Mouse (Mus musculus): ENCODE measurements around the gene A930004D18Rik. TPM values are rescaled to one million over a fixed set of nuclear protein-coding genes. Genes with fewer than 3 reads are reported as not detected.
A peak's percentile ranks its signal among the peaks of the same experiment; 100 is the strongest.

The A930004D18Rik gene
- polyA plus RNA-seq, 1 experiment, result not detected

DNA sequence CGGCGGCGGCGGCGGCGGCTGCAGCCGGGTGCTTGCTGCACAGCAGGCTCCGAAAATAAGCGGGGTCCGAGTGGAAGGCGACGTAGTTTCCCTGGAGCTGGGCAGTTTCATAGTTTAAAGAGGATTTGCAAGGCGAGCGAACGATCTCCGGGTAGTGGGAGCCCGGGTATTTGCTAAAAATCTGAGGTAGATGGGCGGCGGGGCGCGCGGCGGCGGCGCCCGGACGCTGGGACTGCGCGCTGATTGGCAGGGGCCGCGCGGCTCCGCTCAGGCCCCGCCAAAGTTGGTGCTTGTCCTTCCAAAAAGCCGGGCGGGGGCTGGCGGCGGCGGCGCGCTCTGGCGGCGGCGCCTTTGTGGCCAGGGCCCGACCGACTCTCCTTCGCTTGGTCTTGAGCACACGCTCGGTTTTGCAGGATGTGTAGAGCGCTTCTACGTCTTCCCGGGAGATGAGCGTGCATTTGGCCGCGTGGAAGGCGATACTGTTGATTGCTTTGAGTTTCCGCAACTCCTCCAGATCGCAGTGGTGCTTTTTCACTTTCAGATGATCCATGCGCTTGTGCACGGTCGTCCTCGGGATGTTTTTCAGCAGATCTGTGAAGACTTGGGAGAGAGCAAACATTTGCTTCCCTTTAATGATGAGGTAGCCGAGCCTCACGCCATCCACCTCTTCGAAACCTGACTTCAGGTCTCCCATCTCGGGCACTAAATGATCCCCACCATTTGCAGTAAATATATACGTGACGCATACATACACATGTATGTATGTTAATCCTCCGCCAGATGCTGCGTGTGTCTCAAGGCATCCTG, 10.3 kb upstream of the A930004D18Rik start:
- TF ChIP-seq POLR2A (IDR thresholded peaks at IDR 0.05; ENCODE audit: borderline replicate concordance, low read depth, low read length) (no peak), CTCF (IDR thresholded peaks at IDR 0.05; ENCODE audit: low read depth, low read length) (no peak)
- Histone ChIP-seq H3K4me1 (ENCODE audit: control insufficient read depth, insufficient read depth, low read length) (no peaks in the 10 kb centered on the region), H3K27ac (ENCODE audit: insufficient read depth, low read depth, low read length) (no peak overlapping the region), H3K4me3 (ENCODE audit: insufficient read depth, low read length) (peak overlapping the region; percentile 50)

DNA sequence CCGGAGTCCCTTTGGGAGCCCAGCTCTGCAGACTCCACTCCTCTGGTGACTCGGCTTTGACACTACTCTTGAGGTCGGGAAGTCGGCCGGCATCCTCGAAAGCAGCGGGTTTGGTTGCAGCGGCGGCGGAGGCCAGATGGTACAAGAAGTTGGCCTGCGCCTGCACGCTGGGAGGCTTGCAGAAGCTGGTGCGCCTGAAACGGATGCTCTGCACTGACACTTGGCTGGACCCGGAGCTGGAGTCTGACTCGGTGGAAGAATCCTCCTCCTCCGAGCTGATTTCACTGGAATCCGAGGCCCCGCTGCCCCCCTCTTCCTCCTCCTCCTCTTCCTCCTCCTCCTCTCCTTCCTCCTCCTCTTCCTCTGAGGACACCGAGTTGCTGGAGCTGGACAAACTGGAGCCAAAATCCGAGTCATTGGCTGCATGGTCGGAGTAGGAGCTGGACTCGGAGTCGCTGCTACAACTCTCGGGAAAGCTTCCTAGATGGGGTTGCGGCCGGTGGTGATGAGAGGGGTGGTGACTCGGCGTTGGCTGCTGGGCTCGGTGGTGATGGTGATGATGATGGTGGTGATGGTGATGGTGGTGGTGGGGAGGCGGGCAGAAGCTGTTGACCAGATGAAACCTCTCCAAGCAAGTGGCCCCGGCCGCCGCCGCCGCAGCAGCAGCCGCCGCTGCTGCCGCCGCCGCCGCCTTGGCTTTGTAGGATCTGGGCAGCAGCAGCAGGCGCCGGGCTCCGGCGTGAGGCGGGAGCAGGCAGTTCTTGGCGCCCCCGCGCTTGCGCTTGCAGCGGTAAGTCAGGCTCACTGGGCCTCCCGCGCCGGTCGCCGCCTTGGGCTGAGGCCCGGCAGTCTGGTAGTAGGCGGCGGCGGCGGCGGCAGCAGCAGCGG, 9.5 kb upstream of the A930004D18Rik start:
- Histone ChIP-seq H3K27ac (ENCODE audit: insufficient read depth, low read depth, low read length) (no peak overlapping the region), H3K4me1 (ENCODE audit: control insufficient read depth, insufficient read depth, low read length) (no peaks in the 10 kb centered on the region), H3K4me3 (ENCODE audit: insufficient read depth, low read length) (peak overlapping the region; percentile 50)
- TF ChIP-seq POLR2A (IDR thresholded peaks at IDR 0.05; ENCODE audit: borderline replicate concordance, low read depth, low read length) (no peak), CTCF (IDR thresholded peaks at IDR 0.05; ENCODE audit: low read depth, low read length) (no peak)

DNA sequence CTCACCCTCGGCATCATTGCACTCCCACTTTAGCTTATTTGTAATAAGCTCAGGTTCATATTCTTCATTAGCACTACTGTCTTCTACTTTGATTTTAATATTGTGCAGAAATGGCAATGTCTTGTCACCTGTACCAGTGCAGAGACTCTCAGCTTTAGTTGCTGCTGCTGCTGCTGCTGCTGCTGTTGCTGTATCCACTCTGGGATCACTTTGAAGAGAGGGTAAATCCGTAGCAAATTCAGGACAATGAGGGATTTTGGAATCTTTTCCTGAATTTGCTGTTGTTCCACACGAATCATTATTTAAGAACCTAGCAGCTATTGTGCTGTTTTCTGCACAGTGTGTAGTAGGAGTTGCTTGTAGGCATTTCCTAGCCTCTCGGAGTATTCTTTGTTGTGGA, 8.6 kb upstream of the A930004D18Rik start:
- H3K4me1 ChIP-seq (ENCODE audit: control insufficient read depth, insufficient read depth, low read length), result no peaks in the 10 kb centered on the region
- TF ChIP-seq CTCF (IDR thresholded peaks at IDR 0.05; ENCODE audit: low read depth, low read length), result no peak
- TF ChIP-seq POLR2A (IDR thresholded peaks at IDR 0.05; ENCODE audit: borderline replicate concordance, low read depth, low read length), result no peak
- peak overlapping the region; percentile 50; the same call in 1 of the 2 replicates for H3K4me3 ChIP-seq (ENCODE audit: insufficient read depth, low read length)
- H3K27ac ChIP-seq (ENCODE audit: insufficient read depth, low read depth, low read length), result no peak overlapping the region

DNA sequence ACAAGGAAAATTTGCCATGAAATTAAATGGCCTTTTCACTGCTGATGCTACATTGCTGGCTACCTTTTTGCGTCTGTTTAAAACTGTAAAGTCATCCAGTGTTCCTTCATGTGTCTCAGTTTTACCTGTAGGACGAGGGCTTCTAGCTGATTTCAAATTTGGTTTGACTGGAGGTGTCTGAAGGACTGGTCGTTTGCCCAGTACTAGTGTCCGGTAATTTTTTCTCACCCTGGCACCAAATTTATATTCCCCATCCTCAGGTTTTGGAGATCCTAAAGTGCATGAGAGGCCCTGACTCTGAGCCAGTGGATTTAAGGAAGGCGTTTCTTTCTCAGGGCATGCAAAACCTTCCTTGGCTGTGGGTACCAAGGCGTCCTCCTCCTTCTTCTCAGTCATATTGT, 8.2 kb upstream of the A930004D18Rik start:
- TF ChIP-seq CTCF (IDR thresholded peaks at IDR 0.05; ENCODE audit: low read depth, low read length), result no peak
- TF ChIP-seq POLR2A (IDR thresholded peaks at IDR 0.05; ENCODE audit: borderline replicate concordance, low read depth, low read length), result no peak
- no peaks in the 10 kb centered on the region for H3K4me1 ChIP-seq (ENCODE audit: control insufficient read depth, insufficient read depth, low read length)
- H3K4me3 ChIP-seq (ENCODE audit: insufficient read depth, low read length), result no peak overlapping the region
- H3K27ac ChIP-seq (ENCODE audit: insufficient read depth, low read depth, low read length), result no peak overlapping the region

DNA sequence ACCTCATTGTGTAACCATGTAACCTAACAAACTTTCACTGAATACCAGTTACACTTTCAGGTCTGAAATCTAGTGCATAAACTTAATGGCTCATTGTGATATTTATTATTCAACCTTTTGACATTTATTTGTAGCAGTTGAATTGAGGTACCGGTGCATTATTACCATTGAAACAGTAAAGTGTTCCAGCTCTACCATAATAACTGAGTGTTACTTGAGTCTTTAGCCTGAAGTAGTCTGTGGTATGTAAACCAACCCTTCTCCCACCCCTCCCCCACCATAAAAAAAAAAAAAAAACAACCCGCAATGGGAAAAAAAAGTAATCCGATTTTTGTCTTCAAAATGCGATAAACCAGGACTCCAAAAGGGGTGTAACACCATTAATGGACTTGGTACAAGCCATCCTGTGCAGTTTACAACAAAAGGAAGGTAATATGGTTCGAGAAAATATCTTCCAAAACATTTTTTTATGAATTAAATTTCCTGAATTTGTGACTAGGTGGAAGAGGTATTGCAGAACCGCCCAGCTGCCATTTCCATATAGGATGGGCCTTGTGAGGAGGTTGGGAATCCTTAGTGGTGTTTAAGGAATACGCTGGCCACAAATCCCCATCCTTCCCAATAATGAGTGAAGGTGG, 7.7 kb upstream of the A930004D18Rik start:
- no peak overlapping the region for H3K27ac ChIP-seq (ENCODE audit: insufficient read depth, low read depth, low read length)

DNA sequence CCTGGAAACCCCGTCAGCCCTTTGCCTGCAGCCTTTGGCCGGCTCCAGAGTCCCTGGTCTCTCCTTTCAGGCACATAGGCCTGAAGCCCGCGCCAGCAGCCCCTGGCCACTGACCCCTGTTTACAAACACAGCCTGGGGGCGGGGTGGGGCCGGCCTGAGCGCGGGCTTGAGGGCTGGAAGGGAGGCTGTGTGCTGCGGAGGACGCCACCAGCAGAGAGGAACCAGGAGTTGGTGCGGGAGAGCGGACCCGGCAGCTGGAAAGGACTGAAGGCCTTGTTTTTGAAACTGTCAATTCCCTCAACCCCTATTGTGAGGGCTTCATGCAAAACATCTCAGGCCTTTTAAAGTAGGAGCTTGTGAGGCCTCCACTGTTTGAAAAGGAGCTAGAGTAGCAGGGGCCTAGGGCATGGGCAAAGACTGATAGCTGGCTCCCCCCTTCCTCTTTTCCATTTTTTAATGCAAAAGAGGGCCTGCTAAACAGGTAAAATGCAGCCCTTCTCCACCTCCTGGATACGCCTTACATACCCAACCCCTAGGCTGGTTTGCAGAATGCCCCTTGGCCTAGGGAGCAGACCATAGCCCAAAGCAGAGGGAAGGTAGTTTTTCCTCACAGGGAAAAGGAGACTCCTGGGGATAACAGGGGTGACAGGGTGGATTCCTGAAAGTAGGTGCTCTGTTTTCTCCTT, 3.8 kb upstream of the A930004D18Rik start:
- TF ChIP-seq CTCF (IDR thresholded peaks at IDR 0.05; ENCODE audit: low read depth, low read length) (no peak), POLR2A (IDR thresholded peaks at IDR 0.05; ENCODE audit: borderline replicate concordance, low read depth, low read length) (no peak)
- Histone ChIP-seq H3K4me3 (ENCODE audit: insufficient read depth, low read length) (no peak overlapping the region), H3K4me1 (ENCODE audit: control insufficient read depth, insufficient read depth, low read length) (no peaks in the 10 kb centered on the region), H3K27ac (ENCODE audit: insufficient read depth, low read depth, low read length) (no peak overlapping the region)

More for the DNA sequence above, 7.7 kb upstream of the A930004D18Rik start:
- no peaks in the 10 kb centered on the region for H3K4me1 ChIP-seq (ENCODE audit: control insufficient read depth, insufficient read depth, low read length)
- TF ChIP-seq CTCF (IDR thresholded peaks at IDR 0.05; ENCODE audit: low read depth, low read length) (no peak), POLR2A (IDR thresholded peaks at IDR 0.05; ENCODE audit: borderline replicate concordance, low read depth, low read length) (no peak)
- no peak overlapping the region for H3K4me3 ChIP-seq (ENCODE audit: insufficient read depth, low read length)

DNA sequence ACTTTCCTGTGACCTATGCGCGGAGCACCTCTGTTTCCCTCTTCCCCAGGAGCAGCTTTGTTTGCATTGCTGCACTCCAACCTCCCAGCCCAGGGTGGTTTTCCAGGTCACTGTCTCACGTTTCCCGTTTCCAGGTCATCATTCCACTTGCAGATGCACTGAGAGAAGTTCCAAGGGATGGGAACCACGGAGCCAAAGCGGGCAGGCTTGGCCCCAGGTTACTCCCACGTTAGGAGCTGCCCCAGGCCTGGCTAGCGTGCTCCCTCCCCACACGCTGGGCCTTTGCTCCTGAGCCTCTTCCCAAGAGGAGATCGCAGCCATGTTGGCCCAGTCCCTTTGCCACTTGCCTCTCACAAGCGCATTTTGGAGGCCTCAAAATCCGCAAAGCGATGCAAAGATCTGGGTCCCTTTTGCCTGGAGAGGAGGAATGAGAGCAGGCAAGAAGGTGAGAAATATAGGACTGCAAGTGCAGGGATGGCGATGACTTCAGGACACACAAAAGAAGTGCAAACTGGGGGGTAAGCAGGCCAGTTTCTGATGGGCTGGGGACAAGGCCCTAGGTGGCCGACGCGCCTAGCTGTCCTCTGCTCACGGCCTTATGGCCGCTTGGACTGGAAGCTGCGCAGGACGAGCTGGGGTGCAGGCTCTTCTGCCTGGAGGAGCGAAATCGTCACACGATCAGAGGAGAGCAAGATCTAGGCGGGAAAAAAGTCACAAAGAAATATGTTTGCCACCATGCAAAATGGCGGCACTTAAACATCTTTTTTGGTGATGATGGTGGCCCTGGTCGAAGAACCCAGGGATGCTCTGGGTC, 3.0 kb upstream of the A930004D18Rik start:
- TF ChIP-seq CTCF (IDR thresholded peaks at IDR 0.05; ENCODE audit: low read depth, low read length), result no peak
- no peak for TF ChIP-seq POLR2A (IDR thresholded peaks at IDR 0.05; ENCODE audit: borderline replicate concordance, low read depth, low read length)
- H3K4me1 ChIP-seq (ENCODE audit: control insufficient read depth, insufficient read depth, low read length), result no peaks in the 10 kb centered on the region
- H3K4me3 ChIP-seq (ENCODE audit: insufficient read depth, low read length), result no peak overlapping the region
- H3K27ac ChIP-seq (ENCODE audit: insufficient read depth, low read depth, low read length), result no peak overlapping the region

DNA sequence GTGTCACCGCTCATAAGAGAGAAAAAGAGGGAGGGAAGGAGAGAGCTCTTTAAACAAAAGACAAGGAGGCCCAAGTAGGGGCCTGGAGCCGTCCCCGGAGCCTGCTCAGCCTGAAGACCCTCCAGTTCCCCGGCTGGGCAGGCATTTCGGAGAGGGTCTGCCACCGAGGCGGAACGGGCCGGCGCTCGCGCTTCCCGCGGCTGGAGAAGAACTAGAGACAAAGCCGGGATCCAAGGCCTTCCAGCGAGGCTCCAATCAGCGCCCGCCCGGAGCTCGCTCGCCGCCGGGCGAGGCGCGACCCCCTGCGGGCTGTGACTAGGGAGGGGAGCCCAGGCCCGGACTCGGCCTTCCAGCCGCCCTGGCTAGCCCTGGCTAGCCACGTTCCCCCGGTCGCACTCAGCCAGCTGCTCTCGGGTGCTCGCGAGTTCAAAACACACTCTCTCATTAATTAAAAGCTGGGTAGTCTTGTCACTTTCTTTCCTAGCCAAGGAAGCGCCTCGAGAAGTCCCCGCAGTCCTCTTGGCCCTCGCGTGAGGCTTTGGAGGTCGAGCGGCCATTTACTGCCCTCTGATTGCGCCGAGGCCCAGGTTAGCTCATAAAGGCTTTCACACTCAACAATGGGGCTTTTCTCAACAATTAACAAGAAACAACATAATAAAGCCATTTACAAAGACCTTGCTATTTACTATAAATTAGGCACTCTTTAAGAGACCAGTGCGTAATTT, 2.2 kb upstream of the A930004D18Rik start:
- H3K4me1 ChIP-seq (ENCODE audit: control insufficient read depth, insufficient read depth, low read length), result no peaks in the 10 kb centered on the region
- no peak overlapping the region for H3K27ac ChIP-seq (ENCODE audit: insufficient read depth, low read depth, low read length)
- no peak for TF ChIP-seq CTCF (IDR thresholded peaks at IDR 0.05; ENCODE audit: low read depth, low read length)
- TF ChIP-seq POLR2A (IDR thresholded peaks at IDR 0.05; ENCODE audit: borderline replicate concordance, low read depth, low read length), result no peak
- no peak overlapping the region for H3K4me3 ChIP-seq (ENCODE audit: insufficient read depth, low read length)
